ENCODE assay signal across 8 mouse cellular contexts in genomic region chr9:92249987-92250772, GRCm38 (mm10). TPM values are rescaled to one million over a fixed set of nuclear protein-coding genes. Genes with fewer than 3 reads are reported as not detected.
DNase-seq lines count a peak whose midpoint lies in the region; ATAC-seq and TF ChIP-seq lines count a peak whose summit lies in the region.

No protein-coding gene starts in this region.

- H3K4me3 ChIP-seq in erythroblast, embryonic 14.5 days (replicated peaks), result peak overlapping the region; percentile 63
- H3K4me3 ChIP-seq in heart, embryonic 12.5 days, result peak overlapping the region; percentile 62
- H3K4me3 ChIP-seq in kidney, embryonic 15.5 days (replicated peaks), result peak overlapping the region; percentile 69
- peak overlapping the region; percentile 73 for H3K4me3 ChIP-seq in liver, embryonic 11.5 days (ENCODE audit: low read depth, low read length)
- H3K4me3 ChIP-seq in myocyte, result peak overlapping the region; percentile 89

- peak overlapping the region; percentile 79 for H3K9ac ChIP-seq in heart, embryonic 12.5 days
- H3K9ac ChIP-seq in kidney, embryonic 15.5 days, result peak overlapping the region; percentile 72
- H3K9ac ChIP-seq in liver, embryonic 11.5 days (ENCODE audit: low read depth, low read length), result peak overlapping the region; percentile 83

- peaks cover 9% of the 10 kb centered on the region for H3K4me1 ChIP-seq in erythroblast, embryonic 14.5 days (ENCODE audit: control insufficient read depth)
- H3K4me1 ChIP-seq in heart, embryonic 12.5 days (replicated peaks), result peaks cover 7% of the 10 kb centered on the region
- peaks cover 10% of the 10 kb centered on the region for H3K4me1 ChIP-seq in kidney, embryonic 15.5 days
- H3K4me1 ChIP-seq in liver, embryonic 11.5 days (replicated peaks; ENCODE audit: control insufficient read depth, insufficient read depth, low read length), result peaks cover 8% of the 10 kb centered on the region

- H3K27me3 ChIP-seq in erythroblast, embryonic 14.5 days (ENCODE audit: control insufficient read depth), result no peaks in the 10 kb centered on the region
- no peaks in the 10 kb centered on the region for H3K27me3 ChIP-seq in heart, embryonic 12.5 days (replicated peaks)
- no peaks in the 10 kb centered on the region for H3K27me3 ChIP-seq in kidney, embryonic 15.5 days
- H3K27me3 ChIP-seq in liver, embryonic 11.5 days (replicated peaks; ENCODE audit: control insufficient read depth, insufficient read depth, low read length), result no peaks in the 10 kb centered on the region
- no peaks in the 10 kb centered on the region for H3K27me3 ChIP-seq in myocyte (ENCODE audit: control insufficient read depth, insufficient read depth, insufficient read length)

- H3K4me2 ChIP-seq in heart, embryonic 12.5 days, result peak overlapping the region; percentile 59
- peak overlapping the region; percentile 72 for H3K4me2 ChIP-seq in kidney, embryonic 15.5 days
- peak overlapping the region; percentile 72 for H3K4me2 ChIP-seq in liver, embryonic 11.5 days
- H3K4me2 ChIP-seq in myocyte (ENCODE audit: low read depth), result peak overlapping the region; percentile 94

- peak; percentile 72 for TF ChIP-seq POLR2A in myocyte (IDR thresholded peaks at IDR 0.05; ENCODE audit: insufficient read length, low read depth)

- H3ac ChIP-seq in myocyte (ENCODE audit: control insufficient read depth, insufficient read length), result no peak overlapping the region

- DNase-seq in CD4-positive helper T cell, adult 2 months (ENCODE audit: low read depth, low spot score), result peak; percentile 60
- peak; percentile 60 for DNase-seq in brain, adult 2 months (ENCODE audit: low read depth, low spot score)
- DNase-seq in liver, embryonic 11.5 days (ENCODE audit: low spot score), result peak; percentile 78
- peak; percentile 54 to 78 for DNase-seq in spleen, postnatal 4 days (ENCODE audit: low spot score in 2 of 2)

- no peaks in the 10 kb centered on the region for H3K9me3 ChIP-seq in erythroblast, embryonic 14.5 days (ENCODE audit: control insufficient read depth, low read length)
- no peaks in the 10 kb centered on the region for H3K9me3 ChIP-seq in heart, embryonic 12.5 days (replicated peaks)
- H3K9me3 ChIP-seq in kidney, embryonic 15.5 days (replicated peaks), result no peaks in the 10 kb centered on the region
- no peaks in the 10 kb centered on the region for H3K9me3 ChIP-seq in liver, embryonic 11.5 days (ENCODE audit: control insufficient read depth, low read length)

- H3K27ac ChIP-seq in heart, embryonic 12.5 days (ENCODE audit: poor library complexity, severe bottlenecking), result peak overlapping the region; percentile 91
- H3K27ac ChIP-seq in kidney, embryonic 15.5 days, result peak overlapping the region; percentile 99
- peak overlapping the region; percentile 87 for H3K27ac ChIP-seq in liver, embryonic 11.5 days (ENCODE audit: low read depth, low read length)

- ATAC-seq in heart, embryonic 12.5 days (ENCODE audit: insufficient number of reproducible peaks, low FRiP score), result peak; percentile 91
- ATAC-seq in kidney, embryonic 15.5 days (replicated peaks; ENCODE audit: low FRiP score), result peak; percentile 98
- peak; percentile 82 for ATAC-seq in liver, embryonic 11.5 days (replicated peaks; ENCODE audit: low FRiP score)

- under 1% methylated on average over 40 of the region's 40 CpGs for WGBS in heart, embryonic 12.5 days
- under 1% methylated on average over 40 of the region's 40 CpGs for WGBS in kidney, embryonic 15.5 days
- under 1% methylated on average over 40 of the region's 40 CpGs for WGBS in liver, embryonic 11.5 days

- peaks cover 43% of the 10 kb centered on the region for H3K79me2 ChIP-seq in myocyte (ENCODE audit: control insufficient read depth, insufficient read depth)

- no peaks in the 10 kb centered on the region for H3K36me3 ChIP-seq in erythroblast, embryonic 14.5 days (ENCODE audit: control insufficient read depth)
- no peaks in the 10 kb centered on the region for H3K36me3 ChIP-seq in heart, embryonic 12.5 days
- H3K36me3 ChIP-seq in kidney, embryonic 15.5 days, result no peaks in the 10 kb centered on the region
- no peaks in the 10 kb centered on the region for H3K36me3 ChIP-seq in liver, embryonic 11.5 days (ENCODE audit: control insufficient read depth, insufficient read depth, low read length)
- no peaks in the 10 kb centered on the region for H3K36me3 ChIP-seq in myocyte (ENCODE audit: control insufficient read depth, insufficient read depth)

TF ChIP-seq in myocyte, 11 proteins besides CTCF, POLR2A, EP300 and RAD21:
- TF ChIP-seq MYOG (IDR thresholded peaks at IDR 0.05; ENCODE audit: control insufficient read depth in 1 of 3, insufficient read depth in 1 of 3, insufficient read length in 2 of 3, low read depth in 2 of 3) (no peak), MYOD1 (IDR thresholded peaks at IDR 0.05; ENCODE audit: control insufficient read depth in 1 of 3, insufficient read length in 2 of 3, low read depth in 2 of 3) (no peak), POLR2AphosphoS2 (IDR thresholded peaks at IDR 0.05; ENCODE audit: insufficient read length, low read depth) (peak; percentile 59), E2F4 (IDR thresholded peaks at IDR 0.05; ENCODE audit: insufficient read depth) (peak; percentile 5), USF1 (IDR thresholded peaks at IDR 0.05; ENCODE audit: low read depth) (peak; percentile 21), TCF3 (IDR thresholded peaks at IDR 0.05; ENCODE audit: insufficient read length, low read depth) (no peak), TCF12 (IDR thresholded peaks at IDR 0.05; ENCODE audit: insufficient read depth, poor library complexity, severe bottlenecking) (no peak), CEBPB (IDR thresholded peaks at IDR 0.05; ENCODE audit: insufficient read depth, poor library complexity, severe bottlenecking) (no peak), REST (IDR thresholded peaks at IDR 0.05; ENCODE audit: insufficient read depth, insufficient read length) (no peak)
TF ChIP-seq in myocyte: peak in this region for 3.

RNA-seq across cellular contexts. Expression of gene Plscr1, which starts 0.6 kb away (rescaled TPM):
- 0.11 and 0.24 TPM in 2 replicates for polyA plus RNA-seq in erythroblast, embryonic 14.5 days (2012)
- 41.0 and 41.9 TPM in 2 replicates for polyA plus RNA-seq in heart, embryonic 12.5 days (2016; fragmentation: Nextera tagmentation; extraction: Ambion mirVana)
- 74.6 and 78.2 TPM in 2 replicates for polyA plus RNA-seq in kidney, embryonic 15.5 days (2015; fragmentation: Nextera tagmentation; extraction: Ambion mirVana)
- polyA plus RNA-seq in liver, embryonic 11.5 days (2014; fragmentation: Nextera tagmentation; extraction: Ambion mirVana), result 35.4 and 36.9 TPM in 2 replicates
- 17.7 TPM for polyA plus RNA-seq in myocyte (2012; fragmentation: generic; extraction: Trizol)

RNA-seq across cellular contexts. Expression of gene Plscr2, which starts 25.2 kb away (rescaled TPM):
- not detected in 2 replicates for polyA plus RNA-seq in erythroblast, embryonic 14.5 days (2012)
- polyA plus RNA-seq in heart, embryonic 12.5 days (2016; fragmentation: Nextera tagmentation; extraction: Ambion mirVana), result 6.6 and 7.4 TPM in 2 replicates
- 29.0 and 29.2 TPM in 2 replicates for polyA plus RNA-seq in kidney, embryonic 15.5 days (2015; fragmentation: Nextera tagmentation; extraction: Ambion mirVana)
- polyA plus RNA-seq in liver, embryonic 11.5 days (2014; fragmentation: Nextera tagmentation; extraction: Ambion mirVana), result 0.55 and 0.60 TPM in 2 replicates
- 3.2 TPM for polyA plus RNA-seq in myocyte (2012; fragmentation: generic; extraction: Trizol)

RNA-seq across cellular contexts. Expression of gene Plscr5, which starts 57.4 kb away (rescaled TPM):
- not detected in 2 replicates for polyA plus RNA-seq in erythroblast, embryonic 14.5 days (2012)
- polyA plus RNA-seq in heart, embryonic 12.5 days (2016; fragmentation: Nextera tagmentation; extraction: Ambion mirVana), result not detected in 2 replicates
- not detected in 2 replicates for polyA plus RNA-seq in kidney, embryonic 15.5 days (2015; fragmentation: Nextera tagmentation; extraction: Ambion mirVana)
- polyA plus RNA-seq in liver, embryonic 11.5 days (2014; fragmentation: Nextera tagmentation; extraction: Ambion mirVana), result not detected in 2 replicates
- polyA plus RNA-seq in myocyte (2012; fragmentation: generic; extraction: Trizol), result not detected

RNA-seq across cellular contexts. Expression of gene 1700057G04Rik, which starts 59.0 kb away (rescaled TPM):
- polyA plus RNA-seq in erythroblast, embryonic 14.5 days (2012), result not detected in 2 replicates
- not detected in 2 replicates for polyA plus RNA-seq in heart, embryonic 12.5 days (2016; fragmentation: Nextera tagmentation; extraction: Ambion mirVana)
- not detected in 2 replicates for polyA plus RNA-seq in kidney, embryonic 15.5 days (2015; fragmentation: Nextera tagmentation; extraction: Ambion mirVana)
- polyA plus RNA-seq in liver, embryonic 11.5 days (2014; fragmentation: Nextera tagmentation; extraction: Ambion mirVana), result not detected in 2 replicates
- 0.12 TPM for polyA plus RNA-seq in myocyte (2012; fragmentation: generic; extraction: Trizol)

Comparison
In these comparisons a context has a peak if more than half of its experiments do, and no peak if none do; other contexts are left out.
1. Peak in every context shown above with its lines: DNase-seq, ATAC-seq, H3K4me3 ChIP-seq and H3K27ac ChIP-seq.
2. RNA of gene Plscr1, which starts 0.6 kb away (polyA plus RNA-seq): 74.6 to 78.2 TPM in kidney, embryonic 15.5 days, 41.0 to 41.9 TPM in heart, embryonic 12.5 days, 35.4 to 36.9 TPM in liver, embryonic 11.5 days and 17.7 TPM in myocyte (single experiment); 0.11 to 0.24 TPM in erythroblast, embryonic 14.5 days; every median in the first group is over 10 times any median in the second.